Mouse (Mus musculus) olfactory bulb, adult 2 months (tissue): Measurements from ENCODE around the gene Gimap4.
"Not testable (repeated sequence)": the region's sequence is repeated elsewhere in the genome, so short reads cannot be mapped to it uniquely, and the experiment has no call there.

Experiments
- CTCF ChIP-seq: fragments of 200-500 bp; IDR thresholded peaks from 2 replicates; pipeline ENCODE4 v1.5.1; 2012; ENCODE audit warnings: low read depth, mild to moderate bottlenecking, low read length, moderate library complexity; ENCODE audit not compliant: insufficient read depth
- POLR2A ChIP-seq: fragments of 200-500 bp; IDR thresholded peaks from 2 replicates; pipeline ENCODE4 v1.6.1; 2012; ENCODE audit warnings: mild to moderate bottlenecking, low read depth, low read length, moderate library complexity; ENCODE audit not compliant: insufficient read depth

GRCm38 (mm10) chr6:48683263-48683821 lies 1.0 kb upstream of the Gimap4 start:
- not testable (repeated sequence) for TF ChIP-seq POLR2A, CTCF
